Mouse (Mus musculus) embryonic facial prominence, embryonic 15.5 days (tissue): ENCODE data around the gene 1700029I15Rik. TPM values are rescaled to one million over a fixed set of nuclear protein-coding genes. Genes with fewer than 3 reads are reported as not detected.

ENCODE experiments used
- ATAC-seq: fragments of 200-750 bp; cut with Nextera tagmentation; 2 replicates; pipeline ENCODE4 v1.8.0; 2017; ENCODE audit warnings: low read depth, moderate TSS enrichment; ENCODE audit not compliant: insufficient number of reproducible peaks, low FRiP score, low TSS enrichment
- H3K27ac ChIP-seq: fragments of 300-500 bp; sonication (generic); replicated peaks from 2 replicates; pipeline ENCODE4 v1.5.1; 2015; ENCODE audit warnings: mild to moderate bottlenecking, inconsistent platforms
- H3K27me3 ChIP-seq: fragments of 300-500 bp; sonication (generic); 2 replicates; pipeline ENCODE4 v1.6.1; 2015; ENCODE audit warnings: inconsistent platforms
- H3K36me3 ChIP-seq: fragments of 300-500 bp; sonication (generic); 2 replicates; pipeline ENCODE4 v1.6.1; 2015; ENCODE audit warnings: mild to moderate bottlenecking, inconsistent platforms
- H3K4me1 ChIP-seq: fragments of 300-500 bp; sonication (generic); 2 replicates; pipeline ENCODE4 v1.6.1; 2015; ENCODE audit warnings: inconsistent platforms
- H3K4me2 ChIP-seq: fragments of 300-500 bp; sonication (generic); replicated peaks from 2 replicates; pipeline ENCODE4 v1.6.1; 2015; ENCODE audit warnings: mild to moderate bottlenecking, inconsistent platforms
- H3K4me3 ChIP-seq: fragments of 300-500 bp; sonication (generic); replicated peaks from 2 replicates; pipeline ENCODE4 v1.5.1; 2015; ENCODE audit warnings: mild to moderate bottlenecking, inconsistent platforms
- H3K9ac ChIP-seq: fragments of 300-500 bp; sonication (generic); 2 replicates; pipeline ENCODE4 v1.6.1; 2015; ENCODE audit warnings: inconsistent platforms
- H3K9me3 ChIP-seq: fragments of 300-500 bp; sonication (generic); replicated peaks from 2 replicates; pipeline ENCODE4 v1.6.1; 2016; ENCODE audit warnings: inconsistent platforms
- WGBS: fragments of 180-500 bp; shearing (Covaris S2); methylation state at CpG from one replicate; pipeline ENCODE4 v1.1.7; 2015; 5-methylcytosine and 5-hydroxymethylcytosine counted together
- polyA plus RNA-seq: library from polyadenylated mRNA; unstranded; fragments of >200 nt; fragmentation: Nextera tagmentation; extraction: Ambion mirVana; gene quantifications from 2 replicates; pipeline ENCODE4 v1.2.1, GENCODE M21; 2015

Gene 1700029I15Rik
- polyA plus RNA-seq, 1 experiment from 2014 or later = 6.3 TPM

- Histone ChIP-seq H3K27ac (no peak overlapping the region), H3K4me3 (no peak overlapping the region), H3K4me2 (no peak overlapping the region), H3K9me3 (no peaks in the 10 kb centered on the region), H3K4me1 (peaks cover 42% of the 10 kb centered on the region), H3K27me3 (no peaks in the 10 kb centered on the region), H3K9ac (no peak overlapping the region), H3K36me3 (peaks cover 52% of the 10 kb centered on the region)
- ATAC-seq = no peak
- 89% methylated on average over 30 of the region's 30 CpGs for WGBS
Measured at GRCm38 (mm10) chr2:92386821-92387570, 4.7 kb downstream of the 1700029I15Rik start.

GRCm38 (mm10) chr2:92387646-92388045, 5.3 kb downstream of the 1700029I15Rik start:
- Histone ChIP-seq H3K27ac (no peak overlapping the region), H3K4me3 (no peak overlapping the region), H3K27me3 (no peaks in the 10 kb centered on the region), H3K4me2 (no peak overlapping the region), H3K9me3 (no peaks in the 10 kb centered on the region), H3K36me3 (peaks cover 45% of the 10 kb centered on the region), H3K4me1 (peaks cover 49% of the 10 kb centered on the region), H3K9ac (no peak overlapping the region)
- ATAC-seq = no peak
- 72% methylated on average over 4 of the region's 4 CpGs for WGBS

- Histone ChIP-seq H3K27me3 (no peaks in the 10 kb centered on the region), H3K36me3 (peaks cover 41% of the 10 kb centered on the region), H3K4me2 (peak overlapping the region; percentile 83), H3K4me1 (peaks cover 53% of the 10 kb centered on the region), H3K4me3 (peak overlapping the region; percentile 70), H3K9ac (peak overlapping the region; percentile 15; the same call in 1 of the 2 replicates), H3K27ac (no peak overlapping the region), H3K9me3 (no peaks in the 10 kb centered on the region)
- no peak for ATAC-seq
- 44% methylated on average over 3 of the region's 3 CpGs for WGBS
Measured at GRCm38 (mm10) chr2:92388081-92388517, 5.8 kb downstream of the 1700029I15Rik start.

- H3K27ac ChIP-seq = peak overlapping the region; percentile 78
- H3K36me3 ChIP-seq = peaks cover 31% of the 10 kb centered on the region
- peak; percentile 86 for ATAC-seq
- H3K27me3 ChIP-seq = no peaks in the 10 kb centered on the region
- peak overlapping the region; percentile 68 for H3K9ac ChIP-seq
- WGBS = under 1% methylated on average over 59 of the region's 62 CpGs
- peaks cover 54% of the 10 kb centered on the region for H3K4me1 ChIP-seq
- peak overlapping the region; percentile 83 for H3K4me2 ChIP-seq
- H3K4me3 ChIP-seq = peak overlapping the region; percentile 70
- no peaks in the 10 kb centered on the region for H3K9me3 ChIP-seq
Measured at GRCm38 (mm10) chr2:92388891-92389641, 6.7 kb downstream of the 1700029I15Rik start.

GRCm38 (mm10) chr2:92389645-92390044, 7.3 kb downstream of the 1700029I15Rik start:
- no peak overlapping the region; the same call in 1 of the 2 replicates for H3K9ac ChIP-seq

GRCm38 (mm10) chr2:92390206-92390930, 8.0 kb downstream of the 1700029I15Rik start:
- H3K36me3 ChIP-seq = peaks cover 19% of the 10 kb centered on the region; the same call in 1 of the 2 replicates
- no peak overlapping the region for H3K4me3 ChIP-seq
- H3K4me1 ChIP-seq = peaks cover 54% of the 10 kb centered on the region
- ATAC-seq = no peak
- H3K27me3 ChIP-seq = no peaks in the 10 kb centered on the region
- no peak overlapping the region for H3K9ac ChIP-seq
- no peak overlapping the region for H3K4me2 ChIP-seq
- no peak overlapping the region for H3K27ac ChIP-seq
- WGBS = 72% methylated on average over 6 of the region's 6 CpGs
- H3K9me3 ChIP-seq = no peaks in the 10 kb centered on the region

More at GRCm38 (mm10) chr2:92389645-92390044, 7.3 kb downstream of the 1700029I15Rik start:
- H3K36me3 ChIP-seq = peaks cover 26% of the 10 kb centered on the region
- no peaks in the 10 kb centered on the region for H3K9me3 ChIP-seq
- peaks cover 54% of the 10 kb centered on the region for H3K4me1 ChIP-seq
- WGBS = 6% methylated on average over 10 of the region's 10 CpGs
- peak overlapping the region; percentile 70 for H3K4me3 ChIP-seq
- ATAC-seq = peak; percentile 2; the same call in 1 of the 2 replicates
- no peaks in the 10 kb centered on the region for H3K27me3 ChIP-seq
- peak overlapping the region; percentile 83 for H3K4me2 ChIP-seq
- H3K27ac ChIP-seq = peak overlapping the region; percentile 78

- Histone ChIP-seq H3K4me3 (no peak overlapping the region), H3K9me3 (no peaks in the 10 kb centered on the region), H3K4me2 (0 out of 2 replicates have a peak overlapping the region, but pooled peaks have one; percentile 47), H3K9ac (no peak overlapping the region), H3K4me1 (peaks cover 54% of the 10 kb centered on the region), H3K36me3 (peaks cover 11% of the 10 kb centered on the region; the same call in 1 of the 2 replicates), H3K27me3 (no peaks in the 10 kb centered on the region), H3K27ac (0 out of 2 replicates have a peak overlapping the region, but pooled peaks have one; percentile 35)
- ATAC-seq = no peak
- WGBS = 78% methylated on average over 8 of the region's 8 CpGs
Measured at GRCm38 (mm10) chr2:92391116-92391515, 8.8 kb downstream of the 1700029I15Rik start.

GRCm38 (mm10) chr2:92391703-92392317, 9.5 kb downstream of the 1700029I15Rik start:
- Histone ChIP-seq H3K9ac (peak overlapping the region; percentile 15; the same call in 1 of the 2 replicates), H3K36me3 (peaks cover 4% of the 10 kb centered on the region; the same call in 1 of the 2 replicates), H3K9me3 (no peaks in the 10 kb centered on the region), H3K4me1 (peaks cover 54% of the 10 kb centered on the region), H3K4me2 (peak overlapping the region; percentile 47), H3K4me3 (peak overlapping the region; percentile 33), H3K27me3 (no peaks in the 10 kb centered on the region), H3K27ac (peak overlapping the region; percentile 53)
- WGBS = 32% methylated on average over 11 of the region's 11 CpGs
- ATAC-seq = no peak

GRCm38 (mm10) chr2:92392318-92393264, 10.3 kb downstream of the 1700029I15Rik start:
- Histone ChIP-seq H3K27ac (peak overlapping the region; percentile 53), H3K9ac (peak overlapping the region; percentile 15; the same call in 1 of the 2 replicates), H3K4me1 (peaks cover 50% of the 10 kb centered on the region), H3K36me3 (no peaks in the 10 kb centered on the region), H3K4me3 (peak overlapping the region; percentile 33), H3K4me2 (peak overlapping the region; percentile 47), H3K27me3 (no peaks in the 10 kb centered on the region), H3K9me3 (no peaks in the 10 kb centered on the region)
- 3% methylated on average over 26 of the region's 26 CpGs for WGBS
- ATAC-seq = no peak
